Mouse (Mus musculus) frontal cortex, adult 2 months (tissue): ENCODE results near the gene Fbxl22. TPM values are rescaled to one million over a fixed set of nuclear protein-coding genes. Genes with fewer than 3 reads are reported as not detected.
A peak's percentile ranks its signal among the peaks of the same experiment; 100 is the strongest.

Experiments used
- DNase-seq, 2 experiments: peaks; one replicate each; pipeline ENCODE4 v3.0.0; 2022; ENCODE audit warnings: low spot score in 1 of 2; ENCODE audit errors: extremely low spot score in 1 of 2
- polyA plus RNA-seq: library from polyadenylated mRNA; depleted of rRNA; stranded (reverse); fragments of >200 nt; gene quantifications from 2 replicates; pipeline ENCODE4 v1.2.3, GENCODE M21; 2012; rRNA removed

The Fbxl22 gene
- polyA plus RNA-seq, 1 experiment, result 0.70 TPM

GRCm38 (mm10) chr9:66508890-66509399 is 5.4 kb downstream of the Fbxl22 start:
- DNase-seq, result no peak

- DNase-seq, result no peak
Observed at GRCm38 (mm10) chr9:66507684-66508083, 6.7 kb downstream of the Fbxl22 start.

GRCm38 (mm10) chr9:66506424-66506823 is 8.0 kb downstream of the Fbxl22 start:
- no peak for DNase-seq

GRCm38 (mm10) chr9:66506011-66506410 is 8.4 kb downstream of the Fbxl22 start:
- DNase-seq, result no peak

- DNase-seq, result no peak
Observed at GRCm38 (mm10) chr9:66505141-66505917, 9.1 kb downstream of the Fbxl22 start.

GRCm38 (mm10) chr9:66504518-66504917 is 9.9 kb downstream of the Fbxl22 start:
- peak in 1 of 2 experiments; percentile 74 for DNase-seq

GRCm38 (mm10) chr9:66503879-66504411 is 10.4 kb downstream of the Fbxl22 start:
- no peak for DNase-seq

- DNase-seq, result no peak
Observed at GRCm38 (mm10) chr9:66501248-66501647, 13.1 kb downstream of the Fbxl22 start.

- DNase-seq, result no peak
Observed at GRCm38 (mm10) chr9:66493992-66494391, 20.4 kb downstream of the Fbxl22 start.

- DNase-seq, result no peak
Observed at GRCm38 (mm10) chr9:66492361-66492760, 22.0 kb downstream of the Fbxl22 start.

GRCm38 (mm10) chr9:66488786-66489185 is 25.6 kb downstream of the Fbxl22 start:
- DNase-seq, result no peak

- DNase-seq, result no peak
Observed at GRCm38 (mm10) chr9:66483429-66483828, 31.0 kb downstream of the Fbxl22 start.

GRCm38 (mm10) chr9:66477785-66478184 is 36.6 kb downstream of the Fbxl22 start:
- no peak for DNase-seq

GRCm38 (mm10) chr9:66465087-66465486 is 49.3 kb downstream of the Fbxl22 start:
- peak in 1 of 2 experiments; percentile 47 for DNase-seq

Other genes with a start within 250 kb of the Fbxl22 start
- 64.9 and 68.6 TPM in 2 replicates for gene Herc1, start 164.1 kb downstream of the Fbxl22 start, polyA plus RNA-seq
- gene Usp3, start 78.5 kb upstream of the Fbxl22 start, polyA plus RNA-seq, result 38.5 and 41.2 TPM in 2 replicates
- gene Car12, start 199.1 kb upstream of the Fbxl22 start, polyA plus RNA-seq, result 10.6 and 13.6 TPM in 2 replicates